ENCODE assay signal across 8 mouse cellular contexts in the genomic region with DNA sequence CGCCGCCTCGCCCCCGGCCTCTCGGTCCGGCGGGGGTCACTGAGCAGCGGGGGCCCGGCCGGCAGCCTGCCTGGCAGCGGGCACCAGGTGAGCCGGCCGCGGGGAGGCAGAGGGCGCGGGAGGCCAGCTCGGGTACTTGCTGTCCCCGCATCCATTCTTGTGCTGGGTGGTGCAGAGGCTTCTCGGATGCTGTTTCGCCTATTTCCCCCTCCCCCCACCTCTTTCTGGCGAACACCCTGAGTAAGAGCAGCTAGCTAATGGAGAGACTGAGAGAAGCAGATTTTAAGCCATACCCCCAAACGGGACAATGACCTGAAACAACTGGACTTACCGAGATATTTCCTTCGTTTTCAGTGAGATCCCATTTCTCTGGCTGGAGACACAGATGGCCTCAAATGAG. TPM values are rescaled to one million over a fixed set of nuclear protein-coding genes. Genes with fewer than 3 reads are reported as not detected.
A peak's percentile ranks its signal among the peaks of the same experiment; 100 is the strongest.
DNase-seq lines count a peak whose midpoint lies in the region; ATAC-seq and TF ChIP-seq lines count a peak whose summit lies in the region.

No protein-coding gene starts in this region.

- under 1% methylated on average over 24 of the region's 24 CpGs for WGBS in cerebellum, adult 2 months
- WGBS in heart, embryonic 15.5 days = under 1% methylated on average over 24 of the region's 24 CpGs
- WGBS in neural tube, embryonic 14.5 days = 0% methylated on average over 22 of the region's 24 CpGs

- no peak for TF ChIP-seq CTCF in cerebellum, adult 2 months (IDR thresholded peaks at IDR 0.05; ENCODE audit: borderline replicate concordance, insufficient read depth, low read depth, low read length)

- no peak for TF ChIP-seq POLR2A in cerebellum, adult 2 months (IDR thresholded peaks at IDR 0.05; ENCODE audit: borderline replicate concordance, insufficient read depth, low read length)

- no peak for ATAC-seq in heart, embryonic 15.5 days (replicated peaks; ENCODE audit: insufficient number of reproducible peaks, insufficient read depth, low FRiP score, low read depth)
- peak; percentile 82 for ATAC-seq in neural tube, embryonic 14.5 days (ENCODE audit: low read depth)

- H3K9ac ChIP-seq in heart, embryonic 15.5 days = peak overlapping the region; percentile 84
- H3K9ac ChIP-seq in neural tube, embryonic 14.5 days (replicated peaks; ENCODE audit: low read depth, low read length) = peak overlapping the region; percentile 96

- intact Hi-C loops in left cerebral cortex, postnatal 4 days (cut with DNase I) = no loop called here

- no peaks in the 10 kb centered on the region for H3K9me3 ChIP-seq in heart, embryonic 15.5 days (replicated peaks)
- H3K9me3 ChIP-seq in neural tube, embryonic 14.5 days (ENCODE audit: control insufficient read depth, low read length) = no peaks in the 10 kb centered on the region

- peak in 1 of 2 experiments; percentile 76 for DNase-seq in cerebellum, adult 2 months
- DNase-seq in cerebellum, postnatal 25 days = no peak
- DNase-seq in 3T3-L1 (ENCODE audit: low read depth, low spot score) = peak; percentile 81
- DNase-seq in left cerebral cortex, postnatal 4 days = peak; percentile 67
- DNase-seq in adrenal gland, postnatal 25 days = no peak

- H3K36me3 ChIP-seq in heart, embryonic 15.5 days = peaks cover 13% of the 10 kb centered on the region
- H3K36me3 ChIP-seq in neural tube, embryonic 14.5 days (ENCODE audit: control insufficient read depth, insufficient read depth, low read length) = peaks cover 10% of the 10 kb centered on the region; the same call in 1 of the 2 replicates

- no peaks in the 10 kb centered on the region for H3K27me3 ChIP-seq in cerebellum, adult 2 months (ENCODE audit: control insufficient read depth, insufficient read depth, low read length)
- no peaks in the 10 kb centered on the region for H3K27me3 ChIP-seq in heart, embryonic 15.5 days
- no peaks in the 10 kb centered on the region for H3K27me3 ChIP-seq in neural tube, embryonic 14.5 days (ENCODE audit: control insufficient read depth, insufficient read depth, low read length)

- H3K4me2 ChIP-seq in heart, embryonic 15.5 days = peak overlapping the region; percentile 85
- H3K4me2 ChIP-seq in neural tube, embryonic 14.5 days (ENCODE audit: low read depth, low read length) = peak overlapping the region; percentile 67

- peak overlapping the region; percentile 85 for H3K4me3 ChIP-seq in cerebellum, adult 2 months (replicated peaks; ENCODE audit: insufficient read depth, low read depth, low read length)
- H3K4me3 ChIP-seq in brown adipose tissue, adult 24 weeks (ENCODE audit: insufficient read depth, low read depth, low read length) = peak overlapping the region; percentile 87
- H3K4me3 ChIP-seq in heart, embryonic 15.5 days = peak overlapping the region; percentile 97
- peak overlapping the region; percentile 86 for H3K4me3 ChIP-seq in neural tube, embryonic 14.5 days (ENCODE audit: low read depth, low read length)

- H3K27ac ChIP-seq in cerebellum, adult 2 months (ENCODE audit: insufficient read depth, low read length) = peak overlapping the region; percentile 80
- H3K27ac ChIP-seq in brown adipose tissue, adult 24 weeks (replicated peaks; ENCODE audit: low read depth, low read length) = 0 out of 2 replicates have a peak overlapping the region, but pooled peaks have one; percentile 23
- peak overlapping the region; percentile 96 for H3K27ac ChIP-seq in heart, embryonic 15.5 days
- H3K27ac ChIP-seq in neural tube, embryonic 14.5 days (ENCODE audit: low read depth, low read length) = peak overlapping the region; percentile 97

- no peaks in the 10 kb centered on the region; the same call in 1 of the 2 replicates for H3K4me1 ChIP-seq in cerebellum, adult 2 months (ENCODE audit: control insufficient read depth, insufficient read depth, low read length)
- H3K4me1 ChIP-seq in brown adipose tissue, adult 24 weeks (ENCODE audit: control insufficient read depth, insufficient read depth, insufficient read length, low read length) = no peaks in the 10 kb centered on the region
- H3K4me1 ChIP-seq in heart, embryonic 15.5 days (replicated peaks) = peaks cover 11% of the 10 kb centered on the region; the same call in 1 of the 2 replicates
- H3K4me1 ChIP-seq in neural tube, embryonic 14.5 days (ENCODE audit: control insufficient read depth, insufficient read depth, low read length) = peaks cover 12% of the 10 kb centered on the region

RNA-seq across cellular contexts. Expression of a gene that starts 0.8 kb away (rescaled TPM):
- polyA plus RNA-seq in cerebellum, adult 2 months (2012; rRNA removed) = 22.2 and 24.7 TPM in 2 replicates
- 5.4 and 7.1 TPM in 2 replicates for polyA plus RNA-seq in brown adipose tissue, adult 24 weeks (2012; ENCODE audit: insufficient read depth, insufficient read length, missing spikeins)
- 12.8 and 18.2 TPM in 2 replicates for polyA plus RNA-seq in heart, embryonic 15.5 days (2015; fragmentation: Nextera tagmentation; extraction: Ambion mirVana)
- total RNA-seq in left cerebral cortex, postnatal 4 days (2021) = 10 to 100 TPM; 30.6 to 35.2 TPM
- polyA plus RNA-seq in neural tube, embryonic 14.5 days (2014; fragmentation: Nextera tagmentation; extraction: Ambion mirVana) = 27.3 and 33.4 TPM in 2 replicates
- total RNA-seq in adrenal gland, postnatal 25 days (2021) = 19.6 and 21.9 TPM in 2 replicates

RNA-seq across cellular contexts. Expression of a gene that starts 54.8 kb away (rescaled TPM):
- polyA plus RNA-seq in cerebellum, adult 2 months (2012; rRNA removed) = 14.5 and 15.2 TPM in 2 replicates
- polyA plus RNA-seq in brown adipose tissue, adult 24 weeks (2012; ENCODE audit: insufficient read depth, insufficient read length, missing spikeins) = 6.4 and 7.6 TPM in 2 replicates
- polyA plus RNA-seq in heart, embryonic 15.5 days (2015; fragmentation: Nextera tagmentation; extraction: Ambion mirVana) = 5.7 and 5.8 TPM in 2 replicates
- 10 to 100 TPM; 27.0 to 29.2 TPM for total RNA-seq in left cerebral cortex, postnatal 4 days (2021)
- polyA plus RNA-seq in neural tube, embryonic 14.5 days (2014; fragmentation: Nextera tagmentation; extraction: Ambion mirVana) = 24.6 and 28.0 TPM in 2 replicates
- 17.7 and 20.2 TPM in 2 replicates for total RNA-seq in adrenal gland, postnatal 25 days (2021)

Comparison
In these comparisons a context has a peak if more than half of its experiments do, and no peak if none do; other contexts are left out.
1. DNase-seq: peak in 3T3-L1 (single experiment) and left cerebral cortex, postnatal 4 days (single experiment); none in cerebellum, postnatal 25 days (0 of 2) and adrenal gland, postnatal 25 days (single experiment).
2. H3K27ac ChIP-seq: peak in every context shown above with its lines; median percentile 97 in neural tube, embryonic 14.5 days; 96 in heart, embryonic 15.5 days; 80 in cerebellum, adult 2 months; 23 in brown adipose tissue, adult 24 weeks.
3. Peak in every context shown above with its lines, with median percentiles within 50 percentile points of each other: H3K4me3 ChIP-seq.